Mouse (Mus musculus) kidney, embryonic 16.5 days (tissue): ENCODE measurements around the gene Hnrnpd. TPM values are rescaled to one million over a fixed set of nuclear protein-coding genes. Genes with fewer than 3 reads are reported as not detected.

Source experiments
- ATAC-seq: fragments of 200-750 bp; cut with Nextera tagmentation; 2 replicates; pipeline ENCODE4 v1.8.0; 2017; ENCODE audit warnings: moderate TSS enrichment; ENCODE audit not compliant: low FRiP score, low TSS enrichment
- H3K27ac ChIP-seq: fragments of 300-500 bp; sonication (generic); 2 replicates; pipeline ENCODE4 v1.5.1; 2014; ENCODE audit warnings: low read length
- H3K27me3 ChIP-seq: fragments of 300-500 bp; sonication (generic); 2 replicates; pipeline ENCODE4 v1.6.1; 2014; ENCODE audit warnings: low read length, control low read depth, mixed read lengths; ENCODE audit not compliant: insufficient read depth
- H3K36me3 ChIP-seq: fragments of 300-500 bp; sonication (generic); 2 replicates; pipeline ENCODE4 v1.6.1; 2014; ENCODE audit warnings: low read length, control low read depth, mixed read lengths; ENCODE audit not compliant: insufficient read depth
- H3K4me1 ChIP-seq: fragments of 300-500 bp; sonication (generic); 2 replicates; pipeline ENCODE4 v1.6.1; 2014; ENCODE audit warnings: low read length, control low read depth, mixed read lengths; ENCODE audit not compliant: insufficient read depth
- H3K4me2 ChIP-seq: fragments of 300-500 bp; sonication (generic); replicated peaks from 2 replicates; pipeline ENCODE4 v1.6.1; 2014; ENCODE audit warnings: low read depth, low read length
- H3K4me3 ChIP-seq: fragments of 300-500 bp; sonication (generic); 2 replicates; pipeline ENCODE4 v1.5.1; 2014; ENCODE audit warnings: mild to moderate bottlenecking, low read length
- H3K9ac ChIP-seq: fragments of 300-500 bp; sonication (generic); replicated peaks from 2 replicates; pipeline ENCODE4 v1.6.1; 2014; ENCODE audit warnings: low read length
- H3K9me3 ChIP-seq: fragments of 300-500 bp; sonication (generic); 2 replicates; pipeline ENCODE4 v1.6.1; 2016; ENCODE audit warnings: low read length, control low read depth
- WGBS: fragments of 180-500 bp; shearing (Covaris S2); extraction: QIAGEN DNeasy Blood & Tissue Kit; methylation state at CpG from one replicate; pipeline ENCODE4 v1.1.7; 2014; 5-methylcytosine and 5-hydroxymethylcytosine counted together
- polyA plus RNA-seq: library from polyadenylated mRNA; unstranded; fragments of >200 nt; fragmentation: Nextera tagmentation; extraction: Ambion mirVana; gene quantifications from 2 replicates; pipeline ENCODE4 v1.2.1, GENCODE M21; 2015

Hnrnpd gene
- polyA plus RNA-seq, 1 experiment from 2014 or later: 84.8 TPM

DNA sequence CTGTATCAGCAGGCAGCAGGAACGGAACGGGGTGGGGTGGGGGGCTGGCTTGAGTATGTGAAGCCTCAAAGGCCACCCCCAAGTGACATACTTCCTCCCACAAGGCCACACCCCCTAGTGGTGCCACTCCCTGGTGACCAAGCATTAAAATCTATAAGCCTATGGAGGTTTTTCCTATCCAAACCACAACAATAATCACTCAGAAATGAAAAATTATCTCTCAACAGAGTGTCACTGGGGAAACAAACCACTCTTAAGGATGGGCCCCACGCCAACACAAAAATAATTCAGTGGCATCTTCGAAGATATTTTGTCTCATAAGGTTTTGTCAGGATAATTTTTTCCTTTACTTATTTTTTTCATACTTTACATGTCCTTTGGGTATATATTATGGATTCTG, 25.2 kb upstream of the Hnrnpd start:
- Histone ChIP-seq H3K36me3 (no peaks in the 10 kb centered on the region), H3K27ac (no peak overlapping the region), H3K4me1 (no peaks in the 10 kb centered on the region), H3K9ac (no peak overlapping the region), H3K27me3 (no peaks in the 10 kb centered on the region), H3K9me3 (no peaks in the 10 kb centered on the region), H3K4me3 (no peak overlapping the region), H3K4me2 (no peak overlapping the region)
- 90% methylated on average over 4 of the region's 4 CpGs for WGBS
- no peak for ATAC-seq

DNA sequence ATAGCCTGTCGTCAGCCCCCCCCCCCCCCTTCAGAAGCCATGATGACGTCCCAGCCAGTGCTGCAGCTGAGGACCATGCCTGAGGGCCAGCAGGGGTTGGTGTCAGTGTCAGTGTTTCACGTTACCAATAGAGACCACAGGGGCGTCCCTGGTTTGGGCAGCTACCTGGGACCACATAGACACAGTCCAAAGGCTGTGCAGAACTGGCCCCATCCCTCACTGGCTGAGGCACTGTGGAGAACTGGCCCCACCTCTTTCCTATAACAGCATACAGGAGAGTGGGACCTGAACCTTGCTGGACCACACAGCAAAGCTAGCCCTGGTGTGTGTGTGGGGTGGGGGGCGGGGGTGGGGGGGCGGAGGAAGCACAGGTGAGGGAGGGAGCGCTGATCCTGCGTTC, 21.8 kb upstream of the Hnrnpd start:
- Histone ChIP-seq H3K27me3 (no peaks in the 10 kb centered on the region), H3K9me3 (0 out of 2 replicates have a peak, but pooled peaks cover 4% of the 10 kb centered on the region), H3K4me3 (no peak overlapping the region), H3K4me2 (no peak overlapping the region), H3K9ac (no peak overlapping the region), H3K27ac (no peak overlapping the region), H3K36me3 (no peaks in the 10 kb centered on the region), H3K4me1 (no peaks in the 10 kb centered on the region)
- 0 out of 2 replicates have a peak, but pooled peaks have one; percentile 51 for ATAC-seq
- 50% methylated on average over 6 of the region's 8 CpGs for WGBS

GRCm38 (mm10) chr5:100000048-100000447, 21.3 kb upstream of the Hnrnpd start:
- H3K36me3 ChIP-seq: no peaks in the 10 kb centered on the region
- H3K27me3 ChIP-seq: no peaks in the 10 kb centered on the region
- no peak overlapping the region for H3K27ac ChIP-seq
- 80% methylated on average over 7 of the region's 7 CpGs for WGBS
- no peak overlapping the region for H3K4me3 ChIP-seq
- H3K4me1 ChIP-seq: no peaks in the 10 kb centered on the region
- ATAC-seq: no peak
- no peak overlapping the region for H3K4me2 ChIP-seq
- H3K9ac ChIP-seq: no peak overlapping the region
- 0 out of 2 replicates have a peak, but pooled peaks cover 4% of the 10 kb centered on the region for H3K9me3 ChIP-seq

DNA sequence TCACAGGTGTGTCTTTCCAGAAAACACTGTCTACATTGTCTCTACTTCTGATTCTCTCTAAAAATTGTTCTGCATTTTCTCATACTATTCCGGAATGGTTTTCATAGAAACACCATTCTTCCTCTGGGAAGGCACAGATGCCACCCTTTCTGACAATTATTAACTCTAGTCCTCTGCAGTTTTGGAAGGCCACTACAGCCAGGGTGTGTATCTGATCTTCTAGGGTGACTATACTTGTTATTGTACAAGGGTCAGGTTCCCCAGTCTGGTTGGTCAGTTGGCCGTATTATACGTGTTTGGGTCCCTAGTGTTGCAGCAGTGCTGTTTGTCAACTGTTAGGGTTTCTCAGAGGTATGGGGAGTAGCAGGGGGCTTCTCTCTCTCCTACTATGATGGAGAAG, 15.9 kb upstream of the Hnrnpd start:
- ATAC-seq: no peak
- no peak overlapping the region for H3K4me2 ChIP-seq
- 0 out of 2 replicates have a peak, but pooled peaks cover 4% of the 10 kb centered on the region for H3K9me3 ChIP-seq
- H3K36me3 ChIP-seq: no peaks in the 10 kb centered on the region
- H3K4me1 ChIP-seq: no peaks in the 10 kb centered on the region
- no peaks in the 10 kb centered on the region for H3K27me3 ChIP-seq
- WGBS: 90% methylated on average over 3 of the region's 3 CpGs
- no peak overlapping the region for H3K4me3 ChIP-seq
- no peak overlapping the region for H3K27ac ChIP-seq
- H3K9ac ChIP-seq: no peak overlapping the region

DNA sequence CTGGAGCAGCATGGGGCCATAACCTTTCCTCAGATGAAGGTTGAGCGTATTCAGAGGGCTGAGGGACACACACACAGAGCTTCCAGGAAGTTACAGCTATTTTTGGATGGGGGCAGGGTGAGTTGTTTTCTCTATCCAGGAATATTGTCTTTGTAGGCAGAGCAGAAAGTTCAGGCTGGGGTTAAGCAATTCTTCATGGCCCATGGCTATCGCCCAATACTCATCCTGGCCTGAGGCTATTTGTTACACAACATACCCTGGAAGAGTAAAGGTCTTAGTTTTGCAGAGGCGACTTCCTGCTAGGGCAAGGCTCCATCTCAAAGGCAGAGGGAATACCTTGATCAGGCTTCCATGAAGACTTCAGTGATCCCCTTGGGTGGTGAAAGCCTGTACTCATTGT, 15.4 kb upstream of the Hnrnpd start:
- WGBS: 66% methylated on average over 3 of the region's 3 CpGs
- Histone ChIP-seq H3K4me2 (no peak overlapping the region), H3K9me3 (0 out of 2 replicates have a peak, but pooled peaks cover 4% of the 10 kb centered on the region), H3K9ac (no peak overlapping the region), H3K27me3 (no peaks in the 10 kb centered on the region), H3K27ac (no peak overlapping the region), H3K36me3 (no peaks in the 10 kb centered on the region), H3K4me3 (no peak overlapping the region), H3K4me1 (no peaks in the 10 kb centered on the region)
- no peak for ATAC-seq

GRCm38 (mm10) chr5:99983452-99984061, 4.8 kb upstream of the Hnrnpd start:
- Histone ChIP-seq H3K9me3 (no peaks in the 10 kb centered on the region), H3K27me3 (no peaks in the 10 kb centered on the region), H3K9ac (no peak overlapping the region), H3K4me3 (no peak overlapping the region), H3K36me3 (no peaks in the 10 kb centered on the region), H3K4me1 (peaks cover 3% of the 10 kb centered on the region; the same call in 1 of the 2 replicates), H3K27ac (no peak overlapping the region), H3K4me2 (no peak overlapping the region)
- no peak for ATAC-seq
- WGBS: 88% methylated on average over 9 of the region's 9 CpGs

GRCm38 (mm10) chr5:99977516-99978301, 1.0 kb downstream of the Hnrnpd start:
- ATAC-seq: peak; percentile 72
- WGBS: under 1% methylated on average over 48 of the region's 50 CpGs
- H3K36me3 ChIP-seq: peaks cover 5% of the 10 kb centered on the region; the same call in 1 of the 2 replicates

GRCm38 (mm10) chr5:99976334-99976955, 2.3 kb downstream of the Hnrnpd start:
- Histone ChIP-seq H3K4me2 (peak overlapping the region; percentile 95), H3K27ac (no peak overlapping the region; the same call in 1 of the 2 replicates), H3K9me3 (no peaks in the 10 kb centered on the region), H3K4me3 (peak overlapping the region; percentile 95), H3K9ac (peak overlapping the region; percentile 99), H3K4me1 (peaks cover 31% of the 10 kb centered on the region), H3K36me3 (peaks cover 5% of the 10 kb centered on the region; the same call in 1 of the 2 replicates), H3K27me3 (no peaks in the 10 kb centered on the region)
- ATAC-seq: no peak
- 5% methylated on average over 8 of the region's 8 CpGs for WGBS

More at GRCm38 (mm10) chr5:99977516-99978301, 1.0 kb downstream of the Hnrnpd start:
- Histone ChIP-seq H3K27me3 (no peaks in the 10 kb centered on the region), H3K27ac (peak overlapping the region; percentile 100), H3K4me3 (peak overlapping the region; percentile 95), H3K9ac (peak overlapping the region; percentile 99), H3K9me3 (no peaks in the 10 kb centered on the region), H3K4me2 (peak overlapping the region; percentile 95), H3K4me1 (peaks cover 30% of the 10 kb centered on the region)

GRCm38 (mm10) chr5:99975776-99976175, 3.0 kb downstream of the Hnrnpd start:
- H3K27me3 ChIP-seq: no peaks in the 10 kb centered on the region
- no peak overlapping the region for H3K9ac ChIP-seq
- 64% methylated on average over 1 of the region's 1 CpGs for WGBS
- peaks cover 6% of the 10 kb centered on the region for H3K36me3 ChIP-seq
- peaks cover 31% of the 10 kb centered on the region for H3K4me1 ChIP-seq
- no peaks in the 10 kb centered on the region for H3K9me3 ChIP-seq
- ATAC-seq: no peak
- peak overlapping the region; percentile 41 for H3K4me3 ChIP-seq
- H3K4me2 ChIP-seq: peak overlapping the region; percentile 95
- no peak overlapping the region for H3K27ac ChIP-seq
